In genomic region chr6:41684911-41685310, GRCm38 (mm10) we compare ENCODE assay signal across 27 mouse cellular contexts. TPM values are rescaled to one million over a fixed set of nuclear protein-coding genes. Genes with fewer than 3 reads are reported as not detected.
DNase-seq lines count a peak whose midpoint lies in the region; ATAC-seq and TF ChIP-seq lines count a peak whose summit lies in the region.
"Had no signal": no experiment of that assay in that cellular context is flagged by ENCODE, and none has a peak within 500 bp of the region (broad histone marks: within the 10 kb centered on the region; RNA-seq: fewer than 3 reads in every experiment).

No protein-coding gene starts in this region.

- H3K27ac ChIP-seq in liver, embryonic 11.5 days (ENCODE audit: low read depth, low read length) = peak overlapping the region; percentile 51
- peak overlapping the region; percentile 30 for H3K27ac ChIP-seq in liver, embryonic 14.5 days
- no peak overlapping the region for H3K27ac ChIP-seq in kidney, embryonic 14.5 days (ENCODE audit: low read depth, low read length)
- no peak overlapping the region for H3K27ac ChIP-seq in layer of hippocampus, adult 2 months
- H3K27ac ChIP-seq: embryonic facial prominence, embryonic 10.5 days; forebrain, embryonic 15.5 days; hindbrain, embryonic 10.5 days; hindbrain, embryonic 14.5 days had no signal

- H3K4me1 ChIP-seq in liver, embryonic 11.5 days (replicated peaks; ENCODE audit: control insufficient read depth, insufficient read depth, low read length) = peaks cover 11% of the 10 kb centered on the region; the same call in 1 of the 2 replicates
- peaks cover 4 to 14% of the 10 kb centered on the region in 2 experiments for H3K4me1 ChIP-seq in liver, embryonic 14.5 days (replicated peaks; ENCODE audit: control insufficient read depth in 2 of 2, insufficient read depth in 2 of 2, low read length in 1 of 2)
- no peaks in the 10 kb centered on the region for H3K4me1 ChIP-seq in kidney, embryonic 14.5 days (ENCODE audit: control insufficient read depth, insufficient read depth, low read length)
- H3K4me1 ChIP-seq: embryonic facial prominence, embryonic 10.5 days; forebrain, embryonic 15.5 days; heart, embryonic 12.5 days; hindbrain, embryonic 10.5 days had no signal

- ATAC-seq in liver, embryonic 11.5 days (replicated peaks; ENCODE audit: low FRiP score) = peak; percentile 86
- 0 out of 2 replicates have a peak, but pooled peaks have one; percentile 21 for ATAC-seq in erythroblast, adult 5-6 weeks (replicated peaks; ENCODE audit: low FRiP score, poor library complexity, severe bottlenecking)
- peak; percentile 73 for ATAC-seq in liver, embryonic 14.5 days (ENCODE audit: insufficient read depth)
- peak; percentile 51 for ATAC-seq in megakaryocyte progenitor cell, adult 5-6 weeks (replicated peaks; ENCODE audit: poor library complexity)
- ATAC-seq in kidney, embryonic 14.5 days (ENCODE audit: low FRiP score, low TSS enrichment) = no peak
- ATAC-seq: forebrain, embryonic 15.5 days had no signal

- H3K4me2 ChIP-seq in liver, embryonic 11.5 days = no peak overlapping the region
- no peak overlapping the region for H3K4me2 ChIP-seq in liver, embryonic 14.5 days (ENCODE audit: low read depth)
- H3K4me2 ChIP-seq in kidney, embryonic 14.5 days (replicated peaks; ENCODE audit: low read depth, low read length) = no peak overlapping the region
- H3K4me2 ChIP-seq: forebrain, embryonic 15.5 days; heart, embryonic 12.5 days; hindbrain, embryonic 14.5 days had no signal

- TF ChIP-seq CTCF in liver, embryonic 14.5 days (IDR thresholded peaks at IDR 0.05; ENCODE audit: low read depth) = no peak
- no peak for TF ChIP-seq CTCF in layer of hippocampus, adult 2 months (conservative IDR thresholded peaks at IDR 0.05)

- H3K9me3 ChIP-seq in liver, embryonic 11.5 days (ENCODE audit: control insufficient read depth, low read length) = no peaks in the 10 kb centered on the region
- H3K9me3 ChIP-seq in liver, embryonic 14.5 days (ENCODE audit: control insufficient read depth, low read length) = no peaks in the 10 kb centered on the region
- no peaks in the 10 kb centered on the region for H3K9me3 ChIP-seq in kidney, embryonic 14.5 days (ENCODE audit: control insufficient read depth, low read length)
- H3K9me3 ChIP-seq: embryonic facial prominence, embryonic 10.5 days; forebrain, embryonic 15.5 days; heart, embryonic 12.5 days; hindbrain, embryonic 10.5 days had no signal

- peak; percentile 56; the same call in 1 of the 2 replicates for TF ChIP-seq EP300 in liver, embryonic 14.5 days (IDR thresholded peaks at IDR 0.05; ENCODE audit: low read depth)

- WGBS in liver, embryonic 11.5 days = 46% methylated on average over 5 of the region's 5 CpGs
- WGBS in liver, embryonic 14.5 days (ENCODE audit: insufficient replicate concordance) = 10% methylated on average over 5 of the region's 5 CpGs
- 86% methylated on average over 5 of the region's 5 CpGs for WGBS in kidney, embryonic 14.5 days

- peaks cover 6% of the 10 kb centered on the region; the same call in 1 of the 2 replicates for H3K36me3 ChIP-seq in liver, embryonic 11.5 days (ENCODE audit: control insufficient read depth, insufficient read depth, low read length)
- peaks cover 52% of the 10 kb centered on the region for H3K36me3 ChIP-seq in liver, embryonic 14.5 days (replicated peaks; ENCODE audit: control insufficient read depth, insufficient read depth, low read depth)
- H3K36me3 ChIP-seq in kidney, embryonic 14.5 days (ENCODE audit: control insufficient read depth, insufficient read depth, low read length) = no peaks in the 10 kb centered on the region
- H3K36me3 ChIP-seq: embryonic facial prominence, embryonic 10.5 days; forebrain, embryonic 15.5 days; heart, embryonic 12.5 days; hindbrain, embryonic 10.5 days had no signal

- no peak overlapping the region for H3K9ac ChIP-seq in liver, embryonic 11.5 days (ENCODE audit: low read depth, low read length)
- H3K9ac ChIP-seq in liver, embryonic 14.5 days (replicated peaks) = no peak overlapping the region
- no peak overlapping the region for H3K9ac ChIP-seq in kidney, embryonic 14.5 days (ENCODE audit: low read depth, low read length)
- H3K9ac ChIP-seq: forebrain, embryonic 15.5 days; heart, embryonic 12.5 days; hindbrain, embryonic 14.5 days had no signal

- no peak overlapping the region for H3K4me3 ChIP-seq in liver, embryonic 11.5 days (ENCODE audit: low read depth, low read length)
- H3K4me3 ChIP-seq in liver, embryonic 14.5 days (ENCODE audit: insufficient read depth in 1 of 2, low read depth in 2 of 2, low read length in 2 of 2) = no peak overlapping the region
- H3K4me3 ChIP-seq in kidney, embryonic 14.5 days (ENCODE audit: low read length) = no peak overlapping the region
- no peak overlapping the region for H3K4me3 ChIP-seq in layer of hippocampus, adult 2 months
- H3K4me3 ChIP-seq: embryonic facial prominence, embryonic 10.5 days; erythroblast, embryonic 14.5 days; forebrain, embryonic 15.5 days; heart, embryonic 12.5 days; hindbrain, embryonic 10.5 days had no signal

- no peak for DNase-seq in liver, embryonic 11.5 days (ENCODE audit: low spot score)
- no peak for DNase-seq in liver
- DNase-seq in liver, embryonic 14.5 days (ENCODE audit: low read depth in 3 of 3, low spot score in 3 of 3) = peak in 2 of 3 experiments; percentile 35 to 36
- DNase-seq in layer of hippocampus, adult 2 months (ENCODE audit: low spot score in 2 of 2) = no peak
- DNase-seq in retina, embryonic 14.5 days (ENCODE audit: low spot score) = no peak
- DNase-seq: adrenal gland, postnatal 10 days; cerebellum, adult 11-12 months; cerebellum, adult 9-11 months had no signal

- H3K27me3 ChIP-seq in liver, embryonic 11.5 days (replicated peaks; ENCODE audit: control insufficient read depth, insufficient read depth, low read length) = no peaks in the 10 kb centered on the region
- H3K27me3 ChIP-seq in liver, embryonic 14.5 days (ENCODE audit: control insufficient read depth, insufficient read depth, low read length) = no peaks in the 10 kb centered on the region
- no peaks in the 10 kb centered on the region for H3K27me3 ChIP-seq in kidney, embryonic 14.5 days (ENCODE audit: control insufficient read depth, insufficient read depth, low read length)
- H3K27me3 ChIP-seq: forebrain, embryonic 15.5 days; heart, embryonic 12.5 days had no signal

RNA-seq across cellular contexts. Expression of gene Llcfc1, which starts 0.7 kb away (rescaled TPM):
- polyA plus RNA-seq in liver, embryonic 11.5 days (2014; fragmentation: Nextera tagmentation; extraction: Ambion mirVana) = not detected in 2 replicates
- total RNA-seq in erythroblast, adult 5-6 weeks (2015; ENCODE audit: low replicate concordance) = not detected in 2 replicates
- 2.6 TPM in 1 of 2 replicates, not detected in the other for total RNA-seq in erythroblast, adult 5-6 weeks (2017; ENCODE audit: low replicate concordance)
- polyA plus RNA-seq in liver, embryonic 14.5 days (2012; rRNA removed) = not detected in 2 replicates
- not detected in 2 replicates for polyA plus RNA-seq in liver, embryonic 14.5 days (2014; fragmentation: Nextera tagmentation; extraction: Ambion mirVana)
- not detected in 2 replicates for total RNA-seq in megakaryocyte progenitor cell, adult 5-6 weeks (2015)
- not detected in 2 replicates for total RNA-seq in megakaryocyte progenitor cell, adult 5-6 weeks (2017)
- polyA plus RNA-seq in kidney, embryonic 14.5 days (2014; fragmentation: Nextera tagmentation; extraction: Ambion mirVana) = 0.37 TPM in 1 of 2 replicates, not detected in the other
- not detected for total RNA-seq in layer of hippocampus, adult 2 months (2021)
- total RNA-seq: adrenal gland, postnatal 10 days; adrenal gland, postnatal 4 days; ES-E14; gastrocnemius, adult 8-10 months; gastrocnemius, postnatal 4 days; heart, adult 8-10 months; heart, postnatal 25 days had no signal
- polyA plus RNA-seq: brain, embryonic 14.5 days; embryonic facial prominence, embryonic 10.5 days; embryonic facial prominence, embryonic 14.5 days; erythroblast, embryonic 14.5 days; forebrain, embryonic 11.5 days; forebrain, embryonic 15.5 days; heart, embryonic 12.5 days; heart, embryonic 16.5 days; hindbrain, embryonic 10.5 days; hindbrain, embryonic 14.5 days had no signal

RNA-seq across cellular contexts. Expression of gene Trpv5, which starts 4.3 kb away (rescaled TPM):
- 0.07 TPM in 1 of 2 replicates, not detected in the other for polyA plus RNA-seq in liver, embryonic 11.5 days (2014; fragmentation: Nextera tagmentation; extraction: Ambion mirVana)
- 2.5 and 5.0 TPM in 2 replicates for total RNA-seq in erythroblast, adult 5-6 weeks (2015; ENCODE audit: low replicate concordance)
- 3.2 and 4.5 TPM in 2 replicates for total RNA-seq in erythroblast, adult 5-6 weeks (2017; ENCODE audit: low replicate concordance)
- polyA plus RNA-seq in liver, embryonic 14.5 days (2012; rRNA removed) = 0.27 and 0.31 TPM in 2 replicates
- 0.05 and 0.11 TPM in 2 replicates for polyA plus RNA-seq in liver, embryonic 14.5 days (2014; fragmentation: Nextera tagmentation; extraction: Ambion mirVana)
- total RNA-seq in megakaryocyte progenitor cell, adult 5-6 weeks (2015) = 0.10 TPM in 1 of 2 replicates, not detected in the other
- total RNA-seq in megakaryocyte progenitor cell, adult 5-6 weeks (2017) = not detected in 2 replicates
- polyA plus RNA-seq in kidney, embryonic 14.5 days (2014; fragmentation: Nextera tagmentation; extraction: Ambion mirVana) = 0.16 TPM in 1 of 2 replicates, not detected in the other
- not detected for total RNA-seq in layer of hippocampus, adult 2 months (2021)
- total RNA-seq: adrenal gland, postnatal 10 days; gastrocnemius, adult 8-10 months; gastrocnemius, postnatal 4 days; heart, adult 8-10 months; heart, postnatal 25 days had no signal
- polyA plus RNA-seq: brain, embryonic 14.5 days; embryonic facial prominence, embryonic 10.5 days; embryonic facial prominence, embryonic 14.5 days; erythroblast, embryonic 14.5 days; forebrain, embryonic 11.5 days; forebrain, embryonic 15.5 days; heart, embryonic 12.5 days; heart, embryonic 16.5 days; hindbrain, embryonic 10.5 days; hindbrain, embryonic 14.5 days had no signal

RNA-seq across cellular contexts. Expression of gene Kel, which starts 19.2 kb away (rescaled TPM):
- polyA plus RNA-seq in liver, embryonic 11.5 days (2014; fragmentation: Nextera tagmentation; extraction: Ambion mirVana) = 150 and 153 TPM in 2 replicates
- 2,664 and 2,909 TPM in 2 replicates for total RNA-seq in erythroblast, adult 5-6 weeks (2015; ENCODE audit: low replicate concordance)
- 999 and 1,312 TPM in 2 replicates for total RNA-seq in erythroblast, adult 5-6 weeks (2017; ENCODE audit: low replicate concordance)
- polyA plus RNA-seq in liver, embryonic 14.5 days (2012; rRNA removed) = 236 and 313 TPM in 2 replicates
- 221 and 240 TPM in 2 replicates for polyA plus RNA-seq in liver, embryonic 14.5 days (2014; fragmentation: Nextera tagmentation; extraction: Ambion mirVana)
- 15.2 and 34.6 TPM in 2 replicates for total RNA-seq in megakaryocyte progenitor cell, adult 5-6 weeks (2015)
- 4.7 and 9.3 TPM in 2 replicates for total RNA-seq in megakaryocyte progenitor cell, adult 5-6 weeks (2017)
- polyA plus RNA-seq in kidney, embryonic 14.5 days (2014; fragmentation: Nextera tagmentation; extraction: Ambion mirVana) = 1.2 and 1.8 TPM in 2 replicates
- not detected for total RNA-seq in layer of hippocampus, adult 2 months (2021)
- total RNA-seq: gastrocnemius, adult 8-10 months had no signal

RNA-seq across cellular contexts. Expression of gene Trpv6, which starts 48.7 kb away (rescaled TPM):
- polyA plus RNA-seq in liver, embryonic 11.5 days (2014; fragmentation: Nextera tagmentation; extraction: Ambion mirVana) = 0.07 and 0.27 TPM in 2 replicates
- total RNA-seq in erythroblast, adult 5-6 weeks (2015; ENCODE audit: low replicate concordance) = not detected in 2 replicates
- not detected in 2 replicates for total RNA-seq in erythroblast, adult 5-6 weeks (2017; ENCODE audit: low replicate concordance)
- 0.03 and 0.08 TPM in 2 replicates for polyA plus RNA-seq in liver, embryonic 14.5 days (2012; rRNA removed)
- not detected in 2 replicates for polyA plus RNA-seq in liver, embryonic 14.5 days (2014; fragmentation: Nextera tagmentation; extraction: Ambion mirVana)
- not detected in 2 replicates for total RNA-seq in megakaryocyte progenitor cell, adult 5-6 weeks (2015)
- not detected in 2 replicates for total RNA-seq in megakaryocyte progenitor cell, adult 5-6 weeks (2017)
- 2.7 and 3.2 TPM in 2 replicates for polyA plus RNA-seq in kidney, embryonic 14.5 days (2014; fragmentation: Nextera tagmentation; extraction: Ambion mirVana)
- total RNA-seq in layer of hippocampus, adult 2 months (2021) = under 1 TPM; 0.61 to 0.83 TPM
- total RNA-seq: adrenal gland, postnatal 10 days; gastrocnemius, adult 8-10 months; gastrocnemius, postnatal 4 days; heart, adult 8-10 months; heart, postnatal 25 days had no signal

Comparison
In these comparisons a context has a peak if more than half of its experiments do, and no peak if none do; other contexts are left out.
1. DNase-seq: peak in liver, embryonic 14.5 days (2 of 3); none in liver, embryonic 11.5 days (single experiment), liver (single experiment), layer of hippocampus, adult 2 months (0 of 2) and retina, embryonic 14.5 days (single experiment).
2. H3K27ac ChIP-seq: peak in liver, embryonic 11.5 days (single experiment) and liver, embryonic 14.5 days (single experiment); none in kidney, embryonic 14.5 days (single experiment) and layer of hippocampus, adult 2 months (single experiment).
3. RNA of gene Kel, which starts 19.2 kb away (total RNA-seq): 999 to 2,909 TPM in erythroblast, adult 5-6 weeks; 4.7 to 34.6 TPM in megakaryocyte progenitor cell, adult 5-6 weeks and not detected in layer of hippocampus, adult 2 months; every median in the first group is over 10 times any median in the second.